Mouse (Mus musculus): ENCODE measurements around the gene Bcl3. TPM values are rescaled to one million over a fixed set of nuclear protein-coding genes. Genes with fewer than 3 reads are reported as not detected.

Bcl3 gene
- polyA plus RNA-seq, 1 experiment from 2014 or later = 2.2 TPM

DNA sequence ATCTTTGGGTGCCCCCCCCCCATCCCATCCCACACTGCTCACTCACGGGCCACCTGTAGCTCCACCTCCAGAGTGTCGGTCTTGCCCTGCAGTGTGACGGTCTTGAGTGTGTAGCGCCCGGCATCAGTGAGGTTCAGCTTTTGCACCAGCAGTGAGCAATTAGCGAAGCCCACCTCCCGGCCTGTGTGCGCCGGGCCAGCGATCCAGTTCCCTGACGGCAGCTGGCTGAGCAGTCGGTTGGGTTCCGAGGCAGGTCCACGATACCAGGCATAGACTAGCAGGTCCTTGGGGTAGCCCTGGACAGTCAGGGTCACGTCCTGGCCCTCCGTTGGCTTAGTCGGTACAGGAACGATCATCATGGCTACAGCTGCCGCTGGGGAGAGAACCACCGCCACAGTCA lies 31.0 kb upstream of the Bcl3 start:
- WGBS = 92% methylated on average over 20 of the region's 20 CpGs
- Histone ChIP-seq H3K27me3 (peaks cover 25% of the 10 kb centered on the region), H3K4me1 (0 out of 2 replicates have a peak, but pooled peaks cover 3% of the 10 kb centered on the region), H3K9ac (no peak overlapping the region), H3K4me2 (replicated peaks) (no peak overlapping the region), H3K9me3 (no peaks in the 10 kb centered on the region), H3K27ac (no peak overlapping the region), H3K36me3 (no peaks in the 10 kb centered on the region), H3K4me3 (no peak overlapping the region)
- ATAC-seq (ENCODE audit: insufficient number of reproducible peaks, insufficient read depth, low FRiP score, low TSS enrichment) = no peak

DNA sequence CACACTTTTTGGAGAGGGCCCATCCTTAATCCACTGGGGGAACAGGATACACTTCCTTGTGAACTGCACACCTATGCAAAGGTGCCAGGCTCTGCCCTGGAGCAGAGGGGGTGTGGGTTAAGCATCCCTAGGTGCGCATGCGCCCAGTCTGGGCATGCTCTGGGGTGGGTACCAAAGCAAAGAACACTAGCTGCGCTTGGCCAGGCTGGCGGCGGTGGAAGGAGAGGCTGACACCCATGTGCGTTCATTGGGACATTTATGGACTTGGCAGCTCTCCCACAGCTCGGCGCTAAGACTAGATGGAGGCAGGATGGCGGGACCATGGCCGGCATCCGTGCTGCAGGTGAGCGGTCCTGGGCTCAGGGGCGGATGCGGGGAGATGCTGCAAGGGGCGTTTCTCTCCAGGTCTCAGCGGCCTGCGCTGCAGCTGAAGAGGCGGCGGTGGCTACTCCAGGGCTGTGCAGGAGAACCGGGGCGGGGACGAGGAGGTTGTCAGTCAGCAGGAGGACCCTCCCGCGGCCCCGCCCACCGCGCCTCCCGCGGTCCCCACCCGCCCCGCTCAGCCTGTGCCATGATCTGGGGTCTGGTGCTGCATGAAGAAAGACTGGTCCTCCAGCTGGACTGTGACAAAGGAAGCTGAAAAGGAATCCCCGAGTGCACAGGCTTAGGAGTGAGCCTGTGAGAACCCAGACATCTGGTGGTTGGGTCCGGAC lies 29.4 kb upstream of the Bcl3 start, which contains the start of gene Gm19345:
Gm19345 (plus strand) TSS at position 146 of the 713 bp plus-strand sequence.
- H3K27ac ChIP-seq = no peak within 1 kb of the TSS
- peaks cover 38% of the 10 kb centered on the region for H3K27me3 ChIP-seq
- peak; percentile 47 for ATAC-seq (ENCODE audit: insufficient number of reproducible peaks, insufficient read depth, low FRiP score, low TSS enrichment)
- 4% methylated on average over 33 of the region's 33 CpGs for WGBS
- H3K9ac ChIP-seq = peak within 1 kb of the TSS; percentile 38
- peak within 1 kb of the TSS; percentile 22 for H3K4me3 ChIP-seq
- no peaks in the 10 kb centered on the region for H3K9me3 ChIP-seq
- H3K4me2 ChIP-seq (replicated peaks) = peak within 1 kb of the TSS; percentile 44
- peaks cover 8% of the 10 kb centered on the region; the same call in 1 of the 2 replicates for H3K4me1 ChIP-seq
- H3K36me3 ChIP-seq = no peaks in the 10 kb centered on the region

DNA sequence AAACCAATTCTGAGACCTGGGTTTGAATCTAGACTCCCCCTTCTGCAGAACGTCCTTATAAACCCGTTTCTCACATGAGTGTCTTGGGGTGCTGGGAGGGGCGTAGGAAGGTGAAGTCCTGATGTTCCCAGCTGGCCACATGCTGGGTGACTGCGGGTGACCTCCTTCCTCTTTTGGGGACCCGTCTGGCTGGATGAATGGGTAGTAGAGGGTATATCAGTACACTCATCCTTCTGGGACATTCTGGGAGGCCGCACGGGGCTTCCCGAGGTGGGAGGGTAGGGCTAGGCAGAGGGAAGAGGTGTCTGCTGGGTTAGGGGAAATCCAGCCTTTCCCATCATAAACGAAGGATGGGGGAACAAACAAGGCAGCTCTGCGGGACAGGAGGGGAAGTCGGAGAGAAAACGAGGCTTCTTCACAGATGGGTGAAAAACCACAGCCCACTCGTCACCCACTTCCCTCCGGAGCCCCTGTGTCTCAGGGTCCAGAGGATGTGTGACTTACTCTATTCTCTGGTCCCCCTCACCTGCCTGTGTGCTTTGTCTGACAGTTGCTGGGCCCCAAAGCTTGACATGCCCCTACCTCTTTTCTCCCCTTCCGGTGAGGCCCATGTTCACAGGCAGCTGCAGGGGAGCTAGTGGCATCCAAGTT lies 22.1 kb upstream of the Bcl3 start:
- no peak for ATAC-seq (ENCODE audit: insufficient number of reproducible peaks, insufficient read depth, low FRiP score, low TSS enrichment)
- WGBS = 68% methylated on average over 15 of the region's 15 CpGs
- no peaks in the 10 kb centered on the region for H3K36me3 ChIP-seq
- no peak overlapping the region for H3K9ac ChIP-seq
- peaks cover 49% of the 10 kb centered on the region for H3K27me3 ChIP-seq
- H3K9me3 ChIP-seq = no peaks in the 10 kb centered on the region
- peaks cover 5% of the 10 kb centered on the region; the same call in 1 of the 2 replicates for H3K4me1 ChIP-seq
- no peak overlapping the region for H3K27ac ChIP-seq
- no peak overlapping the region for H3K4me3 ChIP-seq
- no peak overlapping the region for H3K4me2 ChIP-seq (replicated peaks)

DNA sequence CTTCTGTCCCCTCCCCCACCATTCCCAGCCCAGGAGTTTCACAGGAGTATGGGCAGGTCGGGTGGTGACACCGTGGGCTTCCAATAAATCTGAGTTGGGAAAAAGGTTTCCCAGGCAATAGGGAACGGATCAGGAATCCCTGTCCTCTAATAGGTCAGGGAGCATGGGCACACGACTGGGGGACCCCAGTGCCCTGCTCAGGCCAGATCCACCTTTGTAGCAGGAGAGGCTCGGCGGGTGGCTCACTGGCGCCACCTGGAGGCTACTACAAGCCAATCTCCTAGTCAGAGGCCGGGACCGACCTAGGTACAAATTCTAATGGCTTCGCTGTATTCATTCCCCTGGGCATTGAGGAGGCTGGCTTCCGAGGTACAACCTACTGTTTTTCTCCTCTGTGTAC lies 21.0 kb upstream of the Bcl3 start:
- Histone ChIP-seq H3K9me3 (no peaks in the 10 kb centered on the region), H3K27me3 (peaks cover 45% of the 10 kb centered on the region), H3K27ac (no peak overlapping the region), H3K4me3 (no peak overlapping the region), H3K36me3 (no peaks in the 10 kb centered on the region), H3K9ac (no peak overlapping the region), H3K4me2 (replicated peaks) (no peak overlapping the region), H3K4me1 (peaks cover 5% of the 10 kb centered on the region; the same call in 1 of the 2 replicates)
- ATAC-seq (ENCODE audit: insufficient number of reproducible peaks, insufficient read depth, low FRiP score, low TSS enrichment) = 0 out of 2 replicates have a peak, but pooled peaks have one; percentile 30
- 4% methylated on average over 11 of the region's 11 CpGs for WGBS

- Histone ChIP-seq H3K36me3 (no peaks in the 10 kb centered on the region), H3K9me3 (no peaks in the 10 kb centered on the region), H3K9ac (no peak overlapping the region), H3K27ac (no peak overlapping the region), H3K4me1 (peaks cover 5% of the 10 kb centered on the region; the same call in 1 of the 2 replicates), H3K4me3 (no peak overlapping the region), H3K4me2 (replicated peaks) (no peak overlapping the region), H3K27me3 (peaks cover 42% of the 10 kb centered on the region)
- WGBS = 25% methylated on average over 19 of the region's 19 CpGs
- ATAC-seq (ENCODE audit: insufficient number of reproducible peaks, insufficient read depth, low FRiP score, low TSS enrichment) = no peak
Observed at GRCm38 (mm10) chr7:19842885-19843504, 20.4 kb upstream of the Bcl3 start.

GRCm38 (mm10) chr7:19841686-19842413 lies 19.3 kb upstream of the Bcl3 start:
- WGBS = 84% methylated on average over 21 of the region's 21 CpGs
- Histone ChIP-seq H3K4me3 (no peak overlapping the region), H3K4me1 (no peaks in the 10 kb centered on the region), H3K27me3 (peaks cover 31% of the 10 kb centered on the region), H3K9ac (no peak overlapping the region), H3K36me3 (no peaks in the 10 kb centered on the region), H3K9me3 (no peaks in the 10 kb centered on the region), H3K27ac (no peak overlapping the region), H3K4me2 (replicated peaks) (no peak overlapping the region)
- ATAC-seq (ENCODE audit: insufficient number of reproducible peaks, insufficient read depth, low FRiP score, low TSS enrichment) = no peak

- Histone ChIP-seq H3K36me3 (no peaks in the 10 kb centered on the region), H3K4me3 (no peak overlapping the region), H3K9ac (no peak overlapping the region), H3K27me3 (peaks cover 28% of the 10 kb centered on the region), H3K9me3 (no peaks in the 10 kb centered on the region), H3K27ac (no peak overlapping the region), H3K4me1 (no peaks in the 10 kb centered on the region), H3K4me2 (replicated peaks) (no peak overlapping the region)
- WGBS = 74% methylated on average over 3 of the region's 3 CpGs
- ATAC-seq (ENCODE audit: insufficient number of reproducible peaks, insufficient read depth, low FRiP score, low TSS enrichment) = no peak
Observed at GRCm38 (mm10) chr7:19840936-19841335, 18.4 kb upstream of the Bcl3 start.

DNA sequence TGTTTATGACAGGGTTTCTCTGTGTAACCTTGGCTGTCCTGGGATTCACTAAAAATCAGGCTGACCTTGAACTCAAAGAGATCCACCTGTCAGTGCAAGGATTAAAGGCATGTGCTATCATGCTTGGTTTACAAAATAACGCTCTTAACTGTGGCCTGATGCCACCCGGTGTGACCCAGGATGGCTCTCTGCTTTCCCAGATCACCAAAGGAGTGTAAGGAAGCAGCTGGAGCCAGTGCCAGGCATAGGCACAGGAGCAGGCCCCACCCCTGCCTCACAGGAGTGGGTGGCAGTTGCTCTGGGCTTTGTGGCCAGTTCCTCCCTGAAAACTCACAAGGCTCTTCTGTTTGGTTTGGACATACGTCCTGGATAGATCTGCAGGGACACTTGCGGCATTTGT lies 17.8 kb upstream of the Bcl3 start:
- no peak for ATAC-seq (ENCODE audit: insufficient number of reproducible peaks, insufficient read depth, low FRiP score, low TSS enrichment)
- Histone ChIP-seq H3K4me3 (no peak overlapping the region), H3K36me3 (no peaks in the 10 kb centered on the region), H3K4me2 (replicated peaks) (no peak overlapping the region), H3K27me3 (peaks cover 28% of the 10 kb centered on the region), H3K4me1 (no peaks in the 10 kb centered on the region), H3K27ac (no peak overlapping the region), H3K9ac (no peak overlapping the region), H3K9me3 (no peaks in the 10 kb centered on the region)
- 83% methylated on average over 4 of the region's 4 CpGs for WGBS

DNA sequence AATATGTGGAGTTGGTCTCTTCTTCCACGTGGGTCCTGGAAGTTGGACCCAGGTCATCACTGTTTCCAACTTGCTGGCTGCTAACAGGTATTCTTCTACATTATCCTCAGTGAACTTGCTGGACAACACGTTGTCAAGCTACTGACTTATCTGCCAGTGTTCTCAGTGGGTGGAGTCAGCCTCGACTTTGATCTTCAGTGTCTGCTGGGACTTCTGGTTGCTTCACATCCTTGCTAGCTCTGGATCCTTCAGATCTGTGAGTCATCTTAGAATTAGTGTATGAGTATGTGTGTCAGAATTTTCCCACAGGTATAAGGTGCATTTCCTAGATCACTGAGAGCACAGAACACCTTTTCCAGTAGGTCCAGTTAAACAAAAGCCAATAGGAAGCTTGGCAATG lies 14.3 kb upstream of the Bcl3 start:
- WGBS = 64% methylated on average over 3 of the region's 3 CpGs
- Histone ChIP-seq H3K4me1 (no peaks in the 10 kb centered on the region), H3K27me3 (0 out of 2 replicates have a peak, but pooled peaks cover 3% of the 10 kb centered on the region), H3K4me3 (no peak overlapping the region), H3K9me3 (no peaks in the 10 kb centered on the region), H3K9ac (no peak overlapping the region), H3K4me2 (replicated peaks) (no peak overlapping the region), H3K36me3 (no peaks in the 10 kb centered on the region), H3K27ac (no peak overlapping the region)
- no peak for ATAC-seq (ENCODE audit: insufficient number of reproducible peaks, insufficient read depth, low FRiP score, low TSS enrichment)

- Histone ChIP-seq H3K36me3 (no peaks in the 10 kb centered on the region), H3K4me3 (no peak overlapping the region), H3K27me3 (no peaks in the 10 kb centered on the region), H3K4me2 (replicated peaks) (no peak overlapping the region), H3K9me3 (no peaks in the 10 kb centered on the region), H3K9ac (no peak overlapping the region), H3K27ac (no peak overlapping the region), H3K4me1 (peaks cover 6% of the 10 kb centered on the region; the same call in 1 of the 2 replicates)
- WGBS = 58% methylated on average over 3 of the region's 3 CpGs
- no peak for ATAC-seq (ENCODE audit: insufficient number of reproducible peaks, insufficient read depth, low FRiP score, low TSS enrichment)
Observed at GRCm38 (mm10) chr7:19834055-19834454, 11.5 kb upstream of the Bcl3 start.

DNA sequence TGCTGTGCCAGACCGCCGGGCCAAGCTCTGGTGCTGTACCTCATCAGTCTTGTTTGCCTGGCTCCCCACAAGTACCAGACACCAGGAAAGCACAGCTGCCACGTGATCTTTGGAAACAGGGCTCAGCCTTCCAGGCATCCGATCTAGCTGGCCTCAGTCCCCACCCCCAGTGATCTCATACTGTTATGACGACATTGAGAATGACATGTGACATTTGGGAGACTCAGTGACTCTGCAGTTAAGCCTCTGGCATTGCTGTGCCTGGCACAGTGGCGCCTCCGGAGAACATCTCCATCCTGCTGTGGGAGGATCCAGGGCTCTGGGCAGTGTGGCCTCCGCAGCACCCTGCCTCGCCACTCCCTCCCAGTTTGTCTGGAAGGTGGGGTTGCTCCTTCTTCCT lies 9.3 kb upstream of the Bcl3 start:
- no peak for ATAC-seq (ENCODE audit: insufficient number of reproducible peaks, insufficient read depth, low FRiP score, low TSS enrichment)
- Histone ChIP-seq H3K9ac (no peak overlapping the region), H3K36me3 (no peaks in the 10 kb centered on the region), H3K9me3 (no peaks in the 10 kb centered on the region), H3K4me1 (peaks cover 8% of the 10 kb centered on the region; the same call in 1 of the 2 replicates), H3K4me3 (no peak overlapping the region), H3K27me3 (no peaks in the 10 kb centered on the region), H3K27ac (no peak overlapping the region), H3K4me2 (replicated peaks) (no peak overlapping the region)
- WGBS = 50% methylated on average over 9 of the region's 9 CpGs

Measured in embryonic facial prominence, embryonic 12.5 days (tissue).